In genomic region chr7:141823699-141824098, GRCm38 (mm10) we compare ENCODE assay signal across 24 mouse cellular contexts. TPM values are rescaled to one million over a fixed set of nuclear protein-coding genes. Genes with fewer than 3 reads are reported as not detected.
"Had no signal": no experiment of that assay in that cellular context is flagged by ENCODE, and none has a peak within 500 bp of the region (broad histone marks: within the 10 kb centered on the region; RNA-seq: fewer than 3 reads in every experiment).

No protein-coding gene starts in this region.

- DNase-seq: liver, embryonic 13.5 days; liver, postnatal 0 days; lung, adult 2 months; lung, postnatal 4 days; midbrain, embryonic 14.5 days; retina, postnatal 1 day; right cerebral cortex, adult 18-20 months; right cerebral cortex, postnatal 25 days; right cerebral cortex, postnatal 4 days; spleen, adult 18-20 months; thymus, adult 18-20 months; thymus, postnatal 14 days; thymus, postnatal 36 days had no signal

- H3K4me1 ChIP-seq: liver, embryonic 13.5 days; liver, embryonic 15.5 days; lung, embryonic 15.5 days; neural tube, embryonic 13.5 days; neural tube, embryonic 15.5 days had no signal

- H3K27me3 ChIP-seq: lung, embryonic 15.5 days; midbrain, embryonic 12.5 days; neural tube, embryonic 13.5 days; neural tube, embryonic 15.5 days had no signal

- H3K36me3 ChIP-seq: liver, embryonic 13.5 days; liver, embryonic 15.5 days; lung, embryonic 15.5 days; midbrain, embryonic 10.5 days; midbrain, embryonic 12.5 days; neural tube, embryonic 13.5 days; neural tube, embryonic 15.5 days had no signal

- ATAC-seq: liver, postnatal 0 days; lung, postnatal 0 days; midbrain, embryonic 16.5 days had no signal

- H3K4me2 ChIP-seq: liver, embryonic 13.5 days; liver, embryonic 15.5 days; lung, embryonic 15.5 days; midbrain, embryonic 12.5 days; neural tube, embryonic 13.5 days; neural tube, embryonic 15.5 days had no signal

- H3K9ac ChIP-seq: liver, embryonic 13.5 days; liver, embryonic 15.5 days; liver, postnatal 0 days; lung, embryonic 15.5 days; midbrain, embryonic 12.5 days; neural tube, embryonic 13.5 days; neural tube, embryonic 15.5 days had no signal

- H3K4me3 ChIP-seq: liver, embryonic 13.5 days; liver, embryonic 15.5 days; lung, embryonic 15.5 days; midbrain, embryonic 10.5 days; midbrain, embryonic 12.5 days; myocyte; neural tube, embryonic 13.5 days; neural tube, embryonic 15.5 days had no signal

- H3K9me3 ChIP-seq: liver, embryonic 13.5 days; liver, embryonic 15.5 days; lung, embryonic 15.5 days; midbrain, embryonic 10.5 days; midbrain, embryonic 12.5 days; neural tube, embryonic 13.5 days; neural tube, embryonic 15.5 days had no signal

- H3K27ac ChIP-seq: liver, embryonic 13.5 days; liver, embryonic 15.5 days; lung, embryonic 15.5 days; midbrain, embryonic 10.5 days; midbrain, embryonic 12.5 days; neural tube, embryonic 13.5 days; neural tube, embryonic 15.5 days had no signal

RNA-seq across cellular contexts. Expression of gene Muc5b, which starts 15.2 kb away (rescaled TPM):
- polyA plus RNA-seq: liver, embryonic 13.5 days; liver, postnatal 0 days; neural tube, embryonic 11.5 days; small intestine, adult 2 months had no signal

RNA-seq across cellular contexts. Expression of gene Muc5ac, which starts 34.9 kb away (rescaled TPM):
- polyA plus RNA-seq: liver, embryonic 13.5 days; liver, embryonic 15.5 days; liver, postnatal 0 days; midbrain, embryonic 10.5 days; midbrain, embryonic 12.5 days; midbrain, embryonic 14.5 days; midbrain, embryonic 16.5 days; myocyte; neural tube, embryonic 11.5 days; neural tube, embryonic 13.5 days; neural tube, embryonic 15.5 days had no signal
